Mouse (Mus musculus) hindbrain, embryonic 15.5 days (tissue): ENCODE data around the gene Limch1. TPM values are rescaled to one million over a fixed set of nuclear protein-coding genes. Genes with fewer than 3 reads are reported as not detected.
A peak's percentile ranks its signal among the peaks of the same experiment; 100 is the strongest.

ENCODE experiments used
- ATAC-seq: fragments of 200-750 bp; cut with Nextera tagmentation; 2 replicates; pipeline ENCODE4 v1.8.0; 2017; ENCODE audit warnings: low read depth, moderate number of reproducible peaks, moderate TSS enrichment; ENCODE audit not compliant: low FRiP score
- H3K27ac ChIP-seq: fragments of 300-500 bp; sonication (generic); replicated peaks from 2 replicates; pipeline ENCODE4 v1.5.1; 2015; ENCODE audit warnings: mild to moderate bottlenecking, inconsistent platforms
- H3K27me3 ChIP-seq: fragments of 300-500 bp; sonication (generic); 2 replicates; pipeline ENCODE4 v1.6.1; 2015; ENCODE audit warnings: control low read depth, inconsistent platforms
- H3K36me3 ChIP-seq: fragments of 300-500 bp; sonication (generic); 2 replicates; pipeline ENCODE4 v1.6.1; 2015; ENCODE audit warnings: control low read depth, inconsistent platforms
- H3K4me1 ChIP-seq: fragments of 300-500 bp; sonication (generic); replicated peaks from 2 replicates; pipeline ENCODE4 v1.6.1; 2015; ENCODE audit warnings: control low read depth, inconsistent platforms
- H3K4me2 ChIP-seq: fragments of 300-500 bp; sonication (generic); 2 replicates; pipeline ENCODE4 v1.6.1; 2015; ENCODE audit warnings: moderate library complexity, mild to moderate bottlenecking, inconsistent platforms
- H3K4me3 ChIP-seq: fragments of 300-500 bp; sonication (generic); 2 replicates; pipeline ENCODE4 v1.5.1; 2015; ENCODE audit warnings: mild to moderate bottlenecking, inconsistent platforms
- H3K9ac ChIP-seq: fragments of 300-500 bp; sonication (generic); 2 replicates; pipeline ENCODE4 v1.6.1; 2015; ENCODE audit warnings: inconsistent platforms
- H3K9me3 ChIP-seq: fragments of 300-500 bp; sonication (generic); 2 replicates; pipeline ENCODE4 v1.6.1; 2016; ENCODE audit warnings: control low read depth, inconsistent platforms
- WGBS: fragments of 180-500 bp; shearing (Covaris S2); methylation state at CpG from one replicate; pipeline ENCODE4 v1.1.7; 2015; 5-methylcytosine and 5-hydroxymethylcytosine counted together
- polyA plus RNA-seq: library from polyadenylated mRNA; unstranded; fragments of >200 nt; fragmentation: Nextera tagmentation; extraction: Ambion mirVana; gene quantifications from 2 replicates; pipeline ENCODE4 v1.2.1, GENCODE M21; 2015

Limch1 gene
- polyA plus RNA-seq, 1 experiment from 2014 or later: 49.3 TPM

GRCm38 (mm10) chr5:67004619-67005018 lies 259.0 kb downstream of the Limch1 start:
- 84% methylated on average over 11 of the region's 11 CpGs for WGBS
- no peaks in the 10 kb centered on the region for H3K27me3 ChIP-seq
- no peak overlapping the region for H3K4me2 ChIP-seq
- H3K9me3 ChIP-seq: no peaks in the 10 kb centered on the region
- no peak overlapping the region for H3K4me3 ChIP-seq
- peaks cover 10% of the 10 kb centered on the region; the same call in 1 of the 2 replicates for H3K36me3 ChIP-seq
- no peak overlapping the region for H3K27ac ChIP-seq
- ATAC-seq: no peak
- H3K4me1 ChIP-seq: no peaks in the 10 kb centered on the region
- no peak overlapping the region for H3K9ac ChIP-seq

- no peak overlapping the region for H3K4me3 ChIP-seq
- no peaks in the 10 kb centered on the region for H3K27me3 ChIP-seq
- ATAC-seq: peak; percentile 48; the same call in 1 of the 2 replicates
- whole genome bisulfite sequencing: 86% methylated on average over 16 of the region's 16 CpGs
- H3K4me2 ChIP-seq: no peak overlapping the region
- H3K27ac ChIP-seq: peak overlapping the region; percentile 61
- H3K9me3 ChIP-seq: no peaks in the 10 kb centered on the region
- no peak overlapping the region for H3K9ac ChIP-seq
- H3K36me3 ChIP-seq: no peaks in the 10 kb centered on the region
- H3K4me1 ChIP-seq: peaks cover 6% of the 10 kb centered on the region; the same call in 1 of the 2 replicates
Observed at GRCm38 (mm10) chr5:67011043-67011870, 265.6 kb downstream of the Limch1 start.

DNA sequence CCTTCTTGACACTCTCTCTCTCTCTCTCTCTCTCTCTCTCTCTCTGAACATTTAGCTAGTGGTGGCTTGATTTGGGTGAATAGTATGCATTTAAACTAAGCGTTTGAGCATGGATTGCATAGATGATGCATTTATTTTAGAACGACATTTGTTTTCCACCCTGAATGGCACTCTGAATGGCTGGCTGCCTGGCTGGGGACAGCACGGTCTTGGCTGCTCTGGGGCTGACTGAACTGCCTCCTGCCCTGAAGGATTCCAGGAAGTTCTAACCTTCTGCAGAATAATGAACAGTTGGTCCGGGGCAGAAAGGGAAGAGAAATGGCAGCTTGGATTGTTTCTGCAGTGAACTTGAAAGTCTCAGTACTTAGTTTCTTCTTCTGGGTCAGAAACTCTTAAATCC lies 266.4 kb downstream of the Limch1 start:
- H3K4me3 ChIP-seq: no peak overlapping the region
- WGBS: 58% methylated on average over 4 of the region's 4 CpGs
- H3K27me3 ChIP-seq: no peaks in the 10 kb centered on the region
- H3K4me2 ChIP-seq: no peak overlapping the region
- no peaks in the 10 kb centered on the region for H3K36me3 ChIP-seq
- H3K9me3 ChIP-seq: no peaks in the 10 kb centered on the region
- peaks cover 6% of the 10 kb centered on the region; the same call in 1 of the 2 replicates for H3K4me1 ChIP-seq
- ATAC-seq: no peak
- H3K27ac ChIP-seq: no peak overlapping the region
- no peak overlapping the region for H3K9ac ChIP-seq

DNA sequence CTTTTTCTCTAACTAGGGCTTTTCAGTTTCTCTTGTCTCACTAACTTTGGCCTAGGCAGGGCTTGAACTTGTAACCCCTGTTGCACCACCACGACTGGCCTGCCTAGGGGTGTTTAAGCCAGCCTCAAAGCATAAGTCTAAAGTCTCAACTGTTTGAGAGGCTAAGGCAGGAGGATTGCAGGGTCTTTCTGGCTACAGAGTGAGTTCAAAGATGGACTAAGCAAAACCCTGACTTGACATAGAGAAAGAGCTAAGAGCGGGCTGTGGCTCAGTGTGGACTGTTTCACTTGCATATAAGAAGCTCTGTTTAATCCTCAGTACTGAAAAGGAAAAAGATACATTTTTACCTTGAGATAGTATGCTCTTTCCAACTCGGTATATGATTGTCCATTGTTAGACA lies 268.3 kb downstream of the Limch1 start:
- Histone ChIP-seq H3K4me3 (no peak overlapping the region), H3K4me2 (no peak overlapping the region), H3K27ac (no peak overlapping the region), H3K9me3 (no peaks in the 10 kb centered on the region), H3K36me3 (0 out of 2 replicates have a peak, but pooled peaks cover 4% of the 10 kb centered on the region), H3K4me1 (peaks cover 6% of the 10 kb centered on the region; the same call in 1 of the 2 replicates), H3K9ac (no peak overlapping the region), H3K27me3 (no peaks in the 10 kb centered on the region)
- no peak for ATAC-seq
- WGBS: 90% methylated on average over 3 of the region's 3 CpGs

DNA sequence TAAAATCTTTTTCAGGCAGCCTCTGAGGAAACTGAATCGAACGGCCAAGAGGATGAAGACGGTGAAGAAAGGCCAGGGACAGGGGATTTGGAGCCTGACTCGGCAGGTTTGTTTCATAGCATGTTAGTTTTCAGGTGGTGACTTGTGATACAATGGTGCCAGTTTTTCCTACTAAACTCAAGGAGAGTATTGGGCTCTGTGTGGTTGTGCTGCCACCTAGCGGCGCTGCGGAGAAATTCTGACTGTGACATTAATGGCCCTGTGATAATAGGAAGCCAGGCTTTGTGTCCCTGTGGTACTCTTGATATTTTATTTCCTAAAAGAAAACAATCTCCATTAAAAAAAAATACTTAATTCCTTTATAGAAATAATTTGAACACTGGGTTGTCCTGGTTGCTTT lies 270.8 kb downstream of the Limch1 start:
- H3K4me1 ChIP-seq: no peaks in the 10 kb centered on the region
- no peaks in the 10 kb centered on the region for H3K9me3 ChIP-seq
- 0 out of 2 replicates have a peak, but pooled peaks cover 4% of the 10 kb centered on the region for H3K36me3 ChIP-seq
- ATAC-seq: peak; percentile 65; the same call in 1 of the 2 replicates
- H3K4me3 ChIP-seq: no peak overlapping the region
- H3K27ac ChIP-seq: no peak overlapping the region
- H3K27me3 ChIP-seq: no peaks in the 10 kb centered on the region
- H3K9ac ChIP-seq: no peak overlapping the region
- WGBS: 14% methylated on average over 7 of the region's 7 CpGs
- H3K4me2 ChIP-seq: no peak overlapping the region

- Histone ChIP-seq H3K27me3 (no peaks in the 10 kb centered on the region), H3K36me3 (no peaks in the 10 kb centered on the region), H3K4me2 (no peak overlapping the region), H3K9ac (no peak overlapping the region), H3K27ac (no peak overlapping the region), H3K4me3 (no peak overlapping the region), H3K9me3 (no peaks in the 10 kb centered on the region), H3K4me1 (peaks cover 10% of the 10 kb centered on the region; the same call in 1 of the 2 replicates)
- no peak for ATAC-seq
- 68% methylated on average over 10 of the region's 10 CpGs for WGBS
Observed at GRCm38 (mm10) chr5:67024459-67025050, 278.9 kb downstream of the Limch1 start.

- no peak for ATAC-seq
- Histone ChIP-seq H3K9ac (no peak overlapping the region), H3K36me3 (no peaks in the 10 kb centered on the region; the same call in 1 of the 2 replicates), H3K27me3 (no peaks in the 10 kb centered on the region), H3K4me3 (no peak overlapping the region), H3K4me2 (no peak overlapping the region), H3K4me1 (peaks cover 10% of the 10 kb centered on the region; the same call in 1 of the 2 replicates), H3K9me3 (no peaks in the 10 kb centered on the region), H3K27ac (no peak overlapping the region)
- 80% methylated on average over 8 of the region's 8 CpGs for whole genome bisulfite sequencing
Observed at GRCm38 (mm10) chr5:67025095-67025494, 279.5 kb downstream of the Limch1 start.

GRCm38 (mm10) chr5:67025581-67025980 lies 280.0 kb downstream of the Limch1 start:
- WGBS: 81% methylated on average over 8 of the region's 10 CpGs
- ATAC-seq: no peak

GRCm38 (mm10) chr5:67028786-67029185 lies 283.2 kb downstream of the Limch1 start:
- no peaks in the 10 kb centered on the region for H3K9me3 ChIP-seq
- no peak overlapping the region for H3K9ac ChIP-seq
- H3K27ac ChIP-seq: no peak overlapping the region
- H3K4me3 ChIP-seq: no peak overlapping the region
- no peaks in the 10 kb centered on the region for H3K27me3 ChIP-seq
- 43% methylated on average over 16 of the region's 16 CpGs for WGBS
- peak; percentile 74 for ATAC-seq
- peaks cover 16% of the 10 kb centered on the region; the same call in 1 of the 2 replicates for H3K36me3 ChIP-seq
- no peak overlapping the region for H3K4me2 ChIP-seq
- H3K4me1 ChIP-seq: peaks cover 10% of the 10 kb centered on the region; the same call in 1 of the 2 replicates

More at GRCm38 (mm10) chr5:67025581-67025980, 280.0 kb downstream of the Limch1 start:
- no peak overlapping the region for H3K4me3 ChIP-seq
- peaks cover 5% of the 10 kb centered on the region; the same call in 1 of the 2 replicates for H3K36me3 ChIP-seq
- H3K9ac ChIP-seq: no peak overlapping the region
- no peaks in the 10 kb centered on the region for H3K9me3 ChIP-seq
- no peaks in the 10 kb centered on the region for H3K27me3 ChIP-seq
- no peak overlapping the region for H3K4me2 ChIP-seq
- H3K27ac ChIP-seq: no peak overlapping the region
- H3K4me1 ChIP-seq: peaks cover 10% of the 10 kb centered on the region; the same call in 1 of the 2 replicates

DNA sequence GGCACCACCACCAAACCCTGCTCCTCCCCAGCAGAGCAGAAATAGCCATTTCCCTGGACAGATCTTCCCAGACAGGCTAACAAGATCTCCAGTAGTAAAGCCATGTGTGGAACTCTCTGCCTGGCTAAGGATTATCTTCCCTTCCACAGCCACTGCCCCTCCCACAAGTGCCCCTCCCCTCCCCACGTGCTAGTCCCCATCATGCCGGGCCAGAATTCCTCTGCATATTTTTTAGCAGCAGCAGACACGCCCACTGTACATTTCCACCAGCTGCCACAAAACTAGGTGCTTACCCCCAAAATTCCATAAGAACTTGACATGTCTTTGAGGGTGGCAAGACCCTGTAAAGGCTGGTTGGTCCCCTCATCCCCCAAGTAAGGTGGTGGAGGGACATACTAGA lies 284.3 kb downstream of the Limch1 start:
- H3K27me3 ChIP-seq: no peaks in the 10 kb centered on the region
- no peak overlapping the region for H3K4me2 ChIP-seq
- no peak for ATAC-seq
- WGBS: 68% methylated on average over 3 of the region's 3 CpGs
- H3K9me3 ChIP-seq: no peaks in the 10 kb centered on the region
- peaks cover 10% of the 10 kb centered on the region; the same call in 1 of the 2 replicates for H3K4me1 ChIP-seq
- no peak overlapping the region for H3K9ac ChIP-seq
- H3K4me3 ChIP-seq: no peak overlapping the region
- H3K27ac ChIP-seq: no peak overlapping the region
- peaks cover 20% of the 10 kb centered on the region; the same call in 1 of the 2 replicates for H3K36me3 ChIP-seq

DNA sequence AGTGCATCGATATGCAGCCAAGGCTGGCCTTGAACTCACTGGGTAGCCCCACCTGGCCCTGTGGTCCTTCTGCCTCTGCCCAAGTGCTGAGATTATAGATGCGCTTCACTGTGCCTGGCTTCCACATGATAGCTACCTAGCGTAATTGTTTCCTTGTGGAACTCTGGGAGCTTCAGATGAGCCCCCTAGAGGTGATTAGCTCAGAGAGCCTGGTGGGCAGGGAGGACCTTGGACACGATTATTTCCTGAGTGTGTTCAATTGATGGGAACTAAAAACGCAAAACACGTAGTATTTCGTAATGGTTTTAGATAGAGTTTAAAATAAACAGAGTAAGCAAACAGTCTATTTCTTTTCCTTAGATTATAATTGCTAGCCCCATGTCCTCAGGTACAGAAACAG lies 287.0 kb downstream of the Limch1 start:
- no peak overlapping the region for H3K9ac ChIP-seq
- no peak overlapping the region for H3K4me2 ChIP-seq
- no peak for ATAC-seq
- H3K27ac ChIP-seq: no peak overlapping the region
- no peak overlapping the region for H3K4me3 ChIP-seq
- no peaks in the 10 kb centered on the region for H3K27me3 ChIP-seq
- no peaks in the 10 kb centered on the region for H3K9me3 ChIP-seq
- peaks cover 33% of the 10 kb centered on the region for H3K36me3 ChIP-seq
- peaks cover 5% of the 10 kb centered on the region; the same call in 1 of the 2 replicates for H3K4me1 ChIP-seq
- WGBS: 80% methylated on average over 7 of the region's 7 CpGs

GRCm38 (mm10) chr5:67043932-67044331 lies 298.3 kb downstream of the Limch1 start:
- Histone ChIP-seq H3K4me1 (no peaks in the 10 kb centered on the region), H3K27ac (no peak overlapping the region), H3K4me3 (no peak overlapping the region), H3K27me3 (no peaks in the 10 kb centered on the region), H3K9me3 (no peaks in the 10 kb centered on the region), H3K9ac (no peak overlapping the region), H3K4me2 (no peak overlapping the region), H3K36me3 (no peaks in the 10 kb centered on the region)
- 85% methylated on average over 9 of the region's 9 CpGs for WGBS
- ATAC-seq: no peak
